Mouse (Mus musculus) frontal cortex, adult (tissue): ENCODE measurements at regions not wholly inside any gene's neighbourhood (a gene's known extent, or its start where the extent isn't known, plus 50 kb on each side); places are given as distances from the start of the nearest gene placed in this dataset.
"Not testable (repeated sequence)": the region's sequence is repeated elsewhere in the genome, so short reads cannot be mapped to it uniquely, and the experiment has no call there.

Experiments used
- ATAC-seq: cut with Nextera tagmentation; 2 replicates; pipeline ENCODE4 v1.9.2; 2017; ENCODE audit warnings: mild to moderate bottlenecking, moderate library complexity, mixed read lengths; ENCODE audit not compliant: low TSS enrichment

- no peak for ATAC-seq
Measured at GRCm38 (mm10) chr17:62287127-62287526, 594.0 kb downstream of the Efna5 start.

- ATAC-seq, result peak; percentile 76
Measured at GRCm38 (mm10) chr17:62286086-62287080, 594.7 kb downstream of the Efna5 start.

DNA sequence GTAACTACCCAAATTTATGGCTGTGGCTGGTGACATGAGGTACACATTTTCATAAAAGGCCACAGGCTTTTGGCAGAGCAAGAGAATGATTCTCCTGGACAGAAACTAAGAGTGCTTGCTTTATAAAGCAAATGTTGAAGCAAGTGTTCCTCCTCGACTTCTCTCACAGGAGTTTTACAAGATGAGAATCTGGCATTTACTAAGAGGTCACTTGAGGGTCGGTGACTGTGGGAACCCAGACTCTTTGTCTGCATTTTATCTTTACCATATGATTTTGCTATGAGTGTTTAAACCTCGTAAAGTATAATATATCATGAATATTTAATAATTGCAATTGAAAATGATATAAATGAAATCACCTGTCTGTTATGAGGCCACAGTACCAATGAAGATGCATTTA lies 600.9 kb downstream of the Efna5 start:
- no peak for ATAC-seq

- ATAC-seq, result no peak
Measured at GRCm38 (mm10) chr17:62271399-62271798, 609.7 kb downstream of the Efna5 start.

DNA sequence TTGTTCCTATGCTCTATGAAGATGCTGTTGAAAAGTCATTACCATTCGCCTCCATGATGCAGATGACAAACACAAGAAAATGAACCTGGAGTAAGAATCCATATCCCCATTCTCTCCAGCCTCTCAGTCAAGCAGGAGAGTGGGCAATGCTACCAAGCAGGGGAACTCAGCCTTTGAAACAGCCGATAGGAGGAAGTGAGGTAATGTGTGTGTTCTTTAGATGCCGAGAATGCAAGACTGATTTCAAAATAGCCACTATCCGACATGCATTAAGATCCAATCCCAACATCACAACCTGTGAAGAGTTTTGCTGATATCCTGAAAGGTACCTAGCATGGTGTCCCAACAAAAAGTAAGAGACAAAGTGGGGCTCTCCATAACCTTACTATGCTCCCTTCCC lies 611.8 kb downstream of the Efna5 start:
- no peak for ATAC-seq

DNA sequence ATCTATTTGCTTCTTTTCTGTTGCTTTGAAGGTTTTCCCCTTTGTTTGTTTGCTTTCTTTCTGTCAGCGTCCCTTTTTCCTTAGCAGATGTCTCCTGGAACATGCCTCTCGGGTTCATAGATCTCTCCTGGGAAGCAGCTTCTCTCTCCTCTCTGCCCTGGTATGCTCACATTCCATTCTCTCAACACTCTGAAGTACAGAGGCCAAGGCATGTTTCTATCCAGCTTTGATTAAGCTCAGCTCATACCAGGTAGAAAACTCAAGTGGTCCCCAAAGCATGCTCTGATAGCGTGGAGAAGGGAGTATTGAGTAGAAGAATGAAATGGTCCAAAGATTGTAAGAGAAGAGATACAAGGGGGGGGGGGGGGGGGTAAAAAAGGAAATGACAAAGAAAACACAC lies 627.7 kb downstream of the Efna5 start:
- ATAC-seq, result no peak

DNA sequence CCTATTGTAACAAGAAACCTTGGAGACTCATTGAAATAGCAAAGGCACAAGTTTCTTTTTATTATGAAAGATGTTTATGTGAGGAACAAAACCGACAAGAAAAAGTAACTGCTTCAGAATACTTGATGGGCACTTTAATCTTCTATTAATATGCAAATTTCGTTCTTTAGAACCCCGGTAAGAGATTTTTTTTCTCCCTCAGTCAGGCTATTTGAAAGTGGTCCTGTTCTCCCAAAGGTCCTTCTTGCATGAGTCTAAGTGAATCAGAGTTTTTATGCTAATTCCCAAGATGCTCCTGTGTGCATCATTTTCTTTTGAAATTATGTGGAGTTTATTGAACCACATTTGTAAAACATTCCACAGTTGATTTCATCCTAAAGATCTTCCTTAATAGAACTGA lies 633.1 kb downstream of the Efna5 start:
- ATAC-seq, result no peak

DNA sequence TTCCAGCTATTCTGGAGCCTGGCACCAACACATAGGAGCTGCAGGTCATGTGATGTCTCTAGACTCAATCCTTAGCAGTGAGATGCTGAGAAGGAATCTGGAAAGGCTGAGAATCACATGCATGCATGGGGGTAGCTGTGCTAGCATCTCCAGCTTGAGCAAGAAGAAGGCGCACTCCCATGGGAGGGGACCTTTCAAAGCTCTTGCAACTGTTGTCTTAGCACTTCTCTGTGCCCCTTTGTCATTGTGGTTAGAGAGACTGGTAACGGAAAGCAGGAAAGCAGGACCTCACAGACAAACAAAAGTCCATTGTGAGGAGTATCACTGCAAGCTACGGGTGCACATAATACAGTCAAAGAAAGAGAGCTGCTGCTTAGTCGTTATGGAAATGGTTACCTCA lies 634.5 kb downstream of the Efna5 start:
- ATAC-seq, result no peak

GRCm38 (mm10) chr17:62230939-62231338 lies 650.2 kb downstream of the Efna5 start:
- peak; percentile 98 for ATAC-seq

GRCm38 (mm10) chr17:62210441-62211025 lies 670.6 kb downstream of the Efna5 start:
- ATAC-seq, result no peak

DNA sequence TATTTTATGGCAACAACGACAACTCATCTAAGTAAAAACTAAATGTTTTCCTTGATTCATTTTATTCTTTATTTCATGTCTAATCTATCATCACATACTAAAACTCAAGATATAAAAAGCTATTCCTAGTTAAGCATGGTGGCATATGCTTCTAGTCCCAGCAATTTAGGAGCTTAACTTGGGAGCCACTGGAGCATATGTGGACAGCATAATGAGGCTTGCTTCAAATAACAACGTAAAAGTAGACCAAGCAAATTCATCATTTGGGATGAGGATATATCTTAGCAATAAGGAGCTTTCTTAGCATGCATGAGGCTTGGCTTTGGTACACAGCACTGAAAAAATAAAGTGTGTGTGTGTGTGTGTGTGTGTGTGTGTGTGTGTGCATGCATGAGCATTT lies 678.5 kb downstream of the Efna5 start:
- peak; percentile 87 for ATAC-seq

GRCm38 (mm10) chr17:62200491-62200890 lies 680.6 kb downstream of the Efna5 start:
- peak; percentile 92 for ATAC-seq

- ATAC-seq, result peak; percentile 62; the same call in 1 of the 2 replicates
Measured at GRCm38 (mm10) chr17:62199559-62199958, 681.6 kb downstream of the Efna5 start.

GRCm38 (mm10) chr17:62178612-62179210 lies 702.4 kb downstream of the Efna5 start:
- ATAC-seq, result no peak

DNA sequence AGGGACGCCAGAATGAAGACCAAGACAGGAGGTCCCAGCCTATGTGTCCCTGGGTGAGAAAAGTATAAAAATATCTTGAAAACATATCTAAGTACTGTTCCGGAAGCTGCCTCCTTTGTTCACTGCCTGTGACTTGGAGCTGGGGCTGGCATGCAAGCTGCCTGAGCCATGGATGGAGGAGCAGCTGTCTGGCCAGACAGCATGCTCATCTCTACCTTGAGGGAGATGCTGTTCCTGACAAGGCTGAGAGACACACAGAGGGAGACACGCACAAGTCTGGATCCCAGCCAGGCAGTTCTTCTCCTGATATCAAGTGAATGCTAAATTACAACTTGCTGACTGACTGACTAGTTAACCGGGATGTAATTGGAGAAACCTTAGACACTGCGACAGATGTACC lies 704.8 kb downstream of the Efna5 start:
- ATAC-seq, result peak; percentile 72

- ATAC-seq, result no peak
Measured at GRCm38 (mm10) chr17:62172305-62172704, 708.8 kb downstream of the Efna5 start.

- no peak for ATAC-seq
Measured at GRCm38 (mm10) chr17:62171532-62171931, 709.6 kb downstream of the Efna5 start.

DNA sequence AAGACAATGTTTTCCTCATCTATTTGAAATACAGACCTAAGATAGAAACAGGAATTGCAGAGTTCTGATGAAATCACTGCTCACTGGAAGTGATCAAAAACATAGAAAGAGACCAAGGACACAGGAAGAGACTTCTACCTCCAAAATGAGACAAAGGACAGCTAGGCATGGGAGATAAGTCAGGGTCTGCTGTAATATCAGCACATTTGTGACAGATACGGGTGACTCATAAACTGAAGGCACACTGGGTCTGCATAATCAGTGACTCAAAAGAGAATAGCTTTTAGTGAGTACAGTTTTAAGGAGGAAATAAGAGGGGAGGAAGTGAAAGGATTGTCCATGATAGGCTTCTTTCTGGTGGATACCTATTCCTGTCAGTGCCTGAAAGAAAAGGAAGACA lies 719.7 kb downstream of the Efna5 start:
- ATAC-seq, result no peak

DNA sequence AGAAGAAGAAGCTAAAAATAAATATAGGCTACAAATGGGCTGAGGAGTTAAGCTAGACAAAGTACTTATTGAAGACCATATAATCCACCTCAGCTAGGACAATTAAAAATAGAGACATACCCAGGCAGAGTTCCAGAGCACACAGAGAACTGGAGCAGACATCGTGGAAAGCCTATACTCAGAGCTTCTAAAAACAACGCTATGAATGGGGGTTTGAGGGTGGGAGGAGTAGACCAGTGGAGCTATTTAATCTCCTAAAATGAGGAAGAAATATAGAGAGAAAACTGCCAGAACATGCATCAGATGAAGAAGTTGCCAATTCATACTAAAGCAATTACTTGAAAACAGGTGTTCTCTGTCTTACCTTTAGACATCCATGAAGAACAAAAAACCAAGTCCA lies 720.8 kb downstream of the Efna5 start:
- peak; percentile 98 for ATAC-seq

GRCm38 (mm10) chr17:62135050-62135449 lies 746.1 kb downstream of the Efna5 start:
- no peak for ATAC-seq

DNA sequence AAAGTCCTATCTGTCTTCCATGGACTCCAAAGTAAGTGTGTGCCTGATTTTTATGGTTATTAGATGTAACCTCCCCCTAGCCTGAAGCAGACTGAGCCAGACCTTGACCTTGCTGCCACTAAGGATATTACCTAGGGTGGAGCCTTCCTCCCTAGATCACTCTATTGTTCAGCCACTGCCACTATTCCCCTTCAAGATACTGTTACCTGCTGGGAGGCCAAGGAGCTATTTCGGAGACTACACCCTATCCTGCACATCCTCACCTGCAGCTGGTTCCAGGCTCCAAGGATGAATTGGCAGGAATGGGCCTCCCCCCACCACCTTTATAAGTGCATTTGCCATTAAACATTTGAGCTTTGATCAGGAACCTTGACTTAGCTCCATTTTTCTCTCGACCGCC lies 769.4 kb downstream of the Efna5 start:
- not testable (repeated sequence) for ATAC-seq

DNA sequence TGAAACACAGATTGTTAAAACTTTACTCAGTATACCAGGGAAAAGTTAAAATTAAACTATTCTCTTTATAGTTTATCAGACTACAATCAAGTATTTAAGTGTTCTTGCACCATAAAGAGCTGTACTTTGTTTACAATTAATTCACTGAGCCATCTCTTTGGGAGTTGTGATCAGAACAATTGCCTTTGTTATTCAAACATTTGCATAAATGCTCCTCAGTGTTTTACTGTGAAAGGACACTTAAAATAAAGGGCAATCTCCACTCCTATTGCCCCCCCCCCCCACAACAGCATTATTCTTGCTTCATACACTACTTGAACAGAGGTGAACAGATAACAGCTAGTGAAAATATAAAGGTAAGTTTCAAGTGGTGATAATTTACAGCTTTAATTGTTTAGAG lies 772.1 kb downstream of the Efna5 start:
- no peak for ATAC-seq

GRCm38 (mm10) chr17:62083281-62083680 lies 797.8 kb downstream of the Efna5 start:
- no peak for ATAC-seq
